Mouse (Mus musculus): ENCODE measurements around the gene Pced1b. TPM values are rescaled to one million over a fixed set of nuclear protein-coding genes. Genes with fewer than 3 reads are reported as not detected.

The Pced1b gene
- total and polyA plus RNA-seq, 3 experiments = 6.6 to 41.1 (median 8.8) TPM

- ATAC-seq (ENCODE audit: extremely low read depth, insufficient number of reproducible peaks, low FRiP score, poor library complexity, severe bottlenecking) = no peak
- H3K36me3 ChIP-seq (replicated peaks) = no peaks in the 10 kb centered on the region
- no peak for DNase-seq (ENCODE audit: low spot score)
- no peaks in the 10 kb centered on the region for H3K27me3 ChIP-seq (ENCODE audit: insufficient read depth, low read length)
- H3K9me3 ChIP-seq (replicated peaks) = peaks cover 17% of the 10 kb centered on the region
- no peak overlapping the region for H3K4me3 ChIP-seq (ENCODE audit: low read depth, low read length)
- TF ChIP-seq GATA2 (IDR thresholded peaks at IDR 0.05; ENCODE audit: borderline replicate concordance, low read depth, low read length) = no peak
- TF ChIP-seq GATA1 (IDR thresholded peaks at IDR 0.05; ENCODE audit: borderline replicate concordance, low read length) = no peak
- no peak for TF ChIP-seq CTCF (IDR thresholded peaks at IDR 0.05; ENCODE audit: low read depth, low read length)
- TF ChIP-seq POLR2AphosphoS5 (IDR thresholded peaks at IDR 0.05; ENCODE audit: insufficient replicate concordance, low read depth, low read length) = no peak
- no peak for TF ChIP-seq TAL1 (conservative IDR thresholded peaks at IDR 0.05; ENCODE audit: low read depth, low read length)
- H3K4me1 ChIP-seq (ENCODE audit: insufficient read depth, low read depth, low read length) = no peaks in the 10 kb centered on the region
Measured at GRCm38 (mm10) chr15:97310251-97310650, 63.3 kb downstream of the Pced1b start.

GRCm38 (mm10) chr15:97311211-97311610 lies 64.3 kb downstream of the Pced1b start:
- ATAC-seq (ENCODE audit: extremely low read depth, insufficient number of reproducible peaks, low FRiP score, poor library complexity, severe bottlenecking) (no peak), DNase-seq (ENCODE audit: low spot score) (no peak)
- Histone ChIP-seq H3K9me3 (replicated peaks) (peaks cover 17% of the 10 kb centered on the region), H3K4me3 (ENCODE audit: low read depth, low read length) (no peak overlapping the region), H3K4me1 (ENCODE audit: insufficient read depth, low read depth, low read length) (no peaks in the 10 kb centered on the region), H3K27me3 (ENCODE audit: insufficient read depth, low read length) (no peaks in the 10 kb centered on the region), H3K36me3 (replicated peaks) (no peaks in the 10 kb centered on the region)
- TF ChIP-seq GATA1 (IDR thresholded peaks at IDR 0.05; ENCODE audit: borderline replicate concordance, low read length) = no peak
- no peak for TF ChIP-seq POLR2AphosphoS5 (IDR thresholded peaks at IDR 0.05; ENCODE audit: insufficient replicate concordance, low read depth, low read length)
- TF ChIP-seq CTCF (IDR thresholded peaks at IDR 0.05; ENCODE audit: low read depth, low read length) = no peak
- TF ChIP-seq TAL1 (conservative IDR thresholded peaks at IDR 0.05; ENCODE audit: low read depth, low read length) = no peak
- no peak for TF ChIP-seq GATA2 (IDR thresholded peaks at IDR 0.05; ENCODE audit: borderline replicate concordance, low read depth, low read length)

GRCm38 (mm10) chr15:97311937-97312336 lies 65.0 kb downstream of the Pced1b start:
- Histone ChIP-seq H3K27me3 (ENCODE audit: insufficient read depth, low read length) (no peaks in the 10 kb centered on the region), H3K9me3 (replicated peaks) (peaks cover 15% of the 10 kb centered on the region), H3K4me3 (ENCODE audit: low read depth, low read length) (no peak overlapping the region), H3K36me3 (replicated peaks) (no peaks in the 10 kb centered on the region), H3K4me1 (ENCODE audit: insufficient read depth, low read depth, low read length) (no peaks in the 10 kb centered on the region)
- DNase-seq (ENCODE audit: low spot score) (no peak), ATAC-seq (ENCODE audit: extremely low read depth, insufficient number of reproducible peaks, low FRiP score, poor library complexity, severe bottlenecking) (no peak)
- no peak for TF ChIP-seq GATA2 (IDR thresholded peaks at IDR 0.05; ENCODE audit: borderline replicate concordance, low read depth, low read length)
- TF ChIP-seq POLR2AphosphoS5 (IDR thresholded peaks at IDR 0.05; ENCODE audit: insufficient replicate concordance, low read depth, low read length) = no peak
- no peak for TF ChIP-seq CTCF (IDR thresholded peaks at IDR 0.05; ENCODE audit: low read depth, low read length)
- no peak for TF ChIP-seq TAL1 (conservative IDR thresholded peaks at IDR 0.05; ENCODE audit: low read depth, low read length)
- TF ChIP-seq GATA1 (IDR thresholded peaks at IDR 0.05; ENCODE audit: borderline replicate concordance, low read length) = no peak

- no peak overlapping the region for H3K4me3 ChIP-seq (ENCODE audit: low read depth, low read length)
- no peak for DNase-seq (ENCODE audit: low spot score)
- H3K27me3 ChIP-seq (ENCODE audit: insufficient read depth, low read length) = no peaks in the 10 kb centered on the region
- no peak for ATAC-seq (ENCODE audit: extremely low read depth, insufficient number of reproducible peaks, low FRiP score, poor library complexity, severe bottlenecking)
- peaks cover 6% of the 10 kb centered on the region; the same call in 1 of the 2 replicates for H3K9me3 ChIP-seq (replicated peaks)
- no peak for TF ChIP-seq GATA1 (IDR thresholded peaks at IDR 0.05; ENCODE audit: borderline replicate concordance, low read length)
- no peak for TF ChIP-seq TAL1 (conservative IDR thresholded peaks at IDR 0.05; ENCODE audit: low read depth, low read length)
- no peak for TF ChIP-seq GATA2 (IDR thresholded peaks at IDR 0.05; ENCODE audit: borderline replicate concordance, low read depth, low read length)
- TF ChIP-seq CTCF (IDR thresholded peaks at IDR 0.05; ENCODE audit: low read depth, low read length) = no peak
- no peak for TF ChIP-seq POLR2AphosphoS5 (IDR thresholded peaks at IDR 0.05; ENCODE audit: insufficient replicate concordance, low read depth, low read length)
- H3K4me1 ChIP-seq (ENCODE audit: insufficient read depth, low read depth, low read length) = no peaks in the 10 kb centered on the region
- no peaks in the 10 kb centered on the region for H3K36me3 ChIP-seq (replicated peaks)
Measured at GRCm38 (mm10) chr15:97314720-97315421, 68.0 kb downstream of the Pced1b start.

GRCm38 (mm10) chr15:97315422-97315757 lies 68.5 kb downstream of the Pced1b start:
- TF ChIP-seq GATA1 (IDR thresholded peaks at IDR 0.05; ENCODE audit: borderline replicate concordance, low read length) = no peak
- no peak for TF ChIP-seq CTCF (IDR thresholded peaks at IDR 0.05; ENCODE audit: low read depth, low read length)
- TF ChIP-seq POLR2AphosphoS5 (IDR thresholded peaks at IDR 0.05; ENCODE audit: insufficient replicate concordance, low read depth, low read length) = no peak
- no peak for TF ChIP-seq GATA2 (IDR thresholded peaks at IDR 0.05; ENCODE audit: borderline replicate concordance, low read depth, low read length)
- no peak for TF ChIP-seq TAL1 (conservative IDR thresholded peaks at IDR 0.05; ENCODE audit: low read depth, low read length)
- ATAC-seq (ENCODE audit: extremely low read depth, insufficient number of reproducible peaks, low FRiP score, poor library complexity, severe bottlenecking) = no peak
- no peak for DNase-seq (ENCODE audit: low spot score)

GRCm38 (mm10) chr15:97318365-97319001 lies 71.6 kb downstream of the Pced1b start:
- no peaks in the 10 kb centered on the region for H3K36me3 ChIP-seq (replicated peaks)
- TF ChIP-seq TAL1 (conservative IDR thresholded peaks at IDR 0.05; ENCODE audit: low read depth, low read length) (no peak), CTCF (IDR thresholded peaks at IDR 0.05; ENCODE audit: low read depth, low read length) (no peak), GATA1 (IDR thresholded peaks at IDR 0.05; ENCODE audit: borderline replicate concordance, low read length) (no peak), POLR2AphosphoS5 (IDR thresholded peaks at IDR 0.05; ENCODE audit: insufficient replicate concordance, low read depth, low read length) (no peak), GATA2 (IDR thresholded peaks at IDR 0.05; ENCODE audit: borderline replicate concordance, low read depth, low read length) (no peak)
- no peaks in the 10 kb centered on the region for H3K27me3 ChIP-seq (ENCODE audit: insufficient read depth, low read length)
- H3K4me3 ChIP-seq (ENCODE audit: low read depth, low read length) = no peak overlapping the region
- peaks cover 7% of the 10 kb centered on the region for H3K9me3 ChIP-seq (replicated peaks)
- ATAC-seq (ENCODE audit: extremely low read depth, insufficient number of reproducible peaks, low FRiP score, poor library complexity, severe bottlenecking) (no peak), DNase-seq (ENCODE audit: low spot score) (no peak)
- no peaks in the 10 kb centered on the region for H3K4me1 ChIP-seq (ENCODE audit: insufficient read depth, low read depth, low read length)

More at GRCm38 (mm10) chr15:97315422-97315757, 68.5 kb downstream of the Pced1b start:
- H3K4me1 ChIP-seq (ENCODE audit: insufficient read depth, low read depth, low read length) = no peaks in the 10 kb centered on the region
- no peaks in the 10 kb centered on the region for H3K36me3 ChIP-seq (replicated peaks)
- peaks cover 6% of the 10 kb centered on the region; the same call in 1 of the 2 replicates for H3K9me3 ChIP-seq (replicated peaks)
- no peak overlapping the region for H3K4me3 ChIP-seq (ENCODE audit: low read depth, low read length)
- no peaks in the 10 kb centered on the region for H3K27me3 ChIP-seq (ENCODE audit: insufficient read depth, low read length)

Data from G1E (cell line).